Mouse (Mus musculus) spleen, adult 10 weeks (tissue): ENCODE data around the gene Sp9. TPM values are rescaled to one million over a fixed set of nuclear protein-coding genes. Genes with fewer than 3 reads are reported as not detected.

Source experiments
- polyA plus RNA-seq: library from polyadenylated mRNA; stranded (reverse); fragments of 350-450 nt; fragmentation: Illumina TruSeq; extraction: RNeasy Lipid Tissue Mini Kit (QIAGEN cat#74804); gene quantifications from one replicate; pipeline ENCODE4 v1.2.3, GENCODE M21; 2015; ENCODE audit warnings: low replicate concordance; ENCODE audit not compliant: insufficient read depth

Gene Sp9
- not detected for polyA plus RNA-seq

DNA sequence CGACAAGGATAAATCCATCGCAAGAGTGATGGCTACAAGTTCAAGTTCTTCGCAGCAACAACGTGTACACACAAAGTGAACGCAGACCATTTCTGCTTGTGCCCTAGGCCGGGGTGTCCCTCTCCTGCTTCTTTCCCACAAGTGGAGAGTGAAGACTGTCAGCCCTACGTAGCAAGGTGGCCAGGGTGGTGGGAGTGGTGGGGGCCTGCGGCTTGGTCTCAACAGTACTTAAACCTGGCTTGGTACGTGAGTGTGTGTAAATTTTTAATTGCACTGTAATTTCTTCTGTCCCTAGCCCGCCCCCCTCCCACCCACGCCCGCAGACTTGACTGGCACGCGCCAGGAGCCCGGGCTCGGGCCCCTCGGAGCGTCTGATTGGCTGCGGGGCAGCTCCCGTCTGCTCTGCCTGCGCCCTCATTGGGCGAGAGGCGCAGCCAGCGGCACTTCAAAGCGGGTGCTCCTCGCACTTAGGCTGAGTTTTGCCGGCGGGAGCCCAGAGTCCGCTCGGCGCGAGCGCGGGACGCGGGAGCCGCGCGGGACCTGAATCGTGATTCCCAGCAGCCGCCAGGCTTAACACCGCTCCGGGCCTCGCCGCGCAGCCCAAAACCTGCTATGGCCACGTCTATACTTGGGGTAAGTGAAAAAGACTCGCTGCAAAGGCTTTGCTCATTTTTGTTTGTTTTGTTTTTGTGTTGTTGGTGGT, at the start of gene Sp9:
Gene Sp9, plus strand, starts transcription at position 467 of the 703 bp plus-strand sequence.

DNA sequence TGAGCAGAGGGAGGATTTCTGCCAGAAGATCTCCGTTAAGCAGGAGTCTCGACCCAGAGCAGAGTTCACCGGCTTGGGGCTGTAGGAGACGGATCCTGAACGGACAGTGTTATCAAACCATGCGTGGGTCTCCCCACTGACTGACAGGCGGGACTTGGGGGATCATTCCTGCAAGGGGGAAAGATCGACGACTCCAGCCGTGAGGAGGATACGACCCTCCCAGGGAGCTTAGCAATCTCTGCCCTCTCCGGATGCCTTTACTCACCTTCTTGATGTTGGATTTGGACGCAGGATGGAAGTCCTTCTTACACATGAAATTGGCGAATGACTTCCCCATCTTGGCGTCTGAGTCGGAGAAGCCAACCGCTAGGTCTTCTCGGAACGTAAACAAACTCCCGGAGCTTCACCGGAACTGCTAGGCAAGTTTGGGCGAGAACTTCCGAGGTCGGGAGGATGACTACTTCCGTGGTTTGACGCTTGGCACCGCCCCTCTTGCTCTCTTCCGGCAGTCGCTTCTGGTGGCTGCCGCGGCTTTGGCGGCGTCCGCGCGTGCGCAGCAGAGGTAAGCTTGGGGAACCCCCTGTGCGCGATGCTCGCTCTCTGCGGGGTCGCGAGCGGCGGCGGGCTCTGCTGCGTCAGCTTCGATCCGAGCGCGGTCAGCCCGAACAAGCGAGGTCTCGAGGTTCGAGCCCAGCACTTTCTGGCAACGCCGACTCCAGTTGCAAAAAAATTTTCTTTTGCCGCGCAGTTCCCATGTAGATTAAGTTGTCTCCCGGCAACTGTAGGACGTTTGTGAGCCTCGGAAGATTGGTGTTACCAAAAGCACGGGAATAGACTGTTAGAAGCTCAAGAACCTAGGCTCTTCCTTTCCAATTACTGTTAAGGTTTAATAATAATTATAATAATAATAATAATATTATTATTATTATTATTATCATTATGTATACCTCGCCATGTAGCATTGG, 40.7 kb downstream of the Sp9 start, which contains the start of the genes Scrn3 and Cir1:
Gene Scrn3, plus strand, starts transcription at position 450 of the 965 bp plus-strand sequence.
Gene Cir1, minus strand, starts transcription at position 550 of the 965 bp plus-strand sequence.

Other genes with a start within 250 kb of the Sp9 start
- gene Ola1, start 53.0 kb upstream of the Sp9 start, polyA plus RNA-seq, result 80.1 TPM
- gene Scrn3, start 40.7 kb downstream of the Sp9 start, polyA plus RNA-seq, result 19.7 TPM
- gene Cir1, start 40.8 kb downstream of the Sp9 start, polyA plus RNA-seq, result 41.7 TPM
- 11.3 TPM for gene Gpr155, start 114.6 kb downstream of the Sp9 start, polyA plus RNA-seq